Mouse (Mus musculus) lung, postnatal 36 days (tissue): ENCODE data around the gene Cd7.
"Not testable (repeated sequence)": the region's sequence is repeated elsewhere in the genome, so short reads cannot be mapped to it uniquely, and the experiment has no call there.

ENCODE experiments used
- DNase-seq: peaks from one replicate; pipeline ENCODE4 v3.0.0; 2022; ENCODE audit warnings: mixed read lengths

Gene Cd7

GRCm38 (mm10) chr11:121045286-121045685, 6.1 kb upstream of the Cd7 start:
- peak; percentile 57 for DNase-seq

DNA sequence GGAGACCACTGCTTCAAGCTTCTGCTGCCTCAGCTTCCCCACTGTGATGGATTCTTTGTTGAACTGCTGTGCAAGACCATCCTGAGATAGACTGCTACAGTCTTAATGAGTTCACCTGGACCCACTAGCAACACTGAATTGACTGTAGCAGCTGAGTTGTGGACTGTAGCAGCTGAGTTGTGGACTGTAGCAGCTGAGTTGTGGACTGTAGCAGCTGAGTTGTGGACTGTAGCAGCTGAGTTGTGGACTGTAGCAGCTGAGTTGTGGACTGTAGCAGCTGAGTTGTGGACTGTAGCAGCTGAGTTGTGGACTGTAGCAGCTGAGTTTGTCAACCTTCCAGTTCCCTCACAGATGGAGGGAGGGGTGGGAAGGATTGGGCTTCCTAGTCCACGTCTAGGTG, 3.8 kb upstream of the Cd7 start:
- DNase-seq: not testable (repeated sequence)

DNA sequence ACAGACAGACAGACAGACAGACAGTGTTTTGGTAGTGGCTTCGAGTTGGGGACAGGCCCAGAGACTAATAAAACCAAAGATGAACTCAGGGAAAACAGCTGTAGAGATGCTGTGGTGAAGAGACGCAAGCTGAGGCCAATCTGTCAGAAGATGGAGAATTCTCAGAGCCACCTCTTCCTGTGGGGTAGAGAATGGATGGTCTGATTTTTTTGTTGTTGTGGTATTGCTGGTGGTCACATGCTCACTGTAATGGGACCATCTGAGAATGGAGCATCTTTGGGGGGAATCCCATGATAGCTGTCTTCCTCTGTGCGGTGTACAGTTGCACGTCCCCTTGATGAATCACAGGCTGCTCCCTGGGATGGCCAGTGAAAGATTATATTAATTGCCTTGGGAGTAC, 3.3 kb upstream of the Cd7 start:
- DNase-seq: no peak

GRCm38 (mm10) chr11:121041636-121042035, 2.4 kb upstream of the Cd7 start:
- no peak for DNase-seq

GRCm38 (mm10) chr11:121041212-121041611, 2.0 kb upstream of the Cd7 start:
- DNase-seq: peak; percentile 92

- no peak for DNase-seq
Measured at GRCm38 (mm10) chr11:121038366-121039240, 615 bp downstream of the Cd7 start.

DNA sequence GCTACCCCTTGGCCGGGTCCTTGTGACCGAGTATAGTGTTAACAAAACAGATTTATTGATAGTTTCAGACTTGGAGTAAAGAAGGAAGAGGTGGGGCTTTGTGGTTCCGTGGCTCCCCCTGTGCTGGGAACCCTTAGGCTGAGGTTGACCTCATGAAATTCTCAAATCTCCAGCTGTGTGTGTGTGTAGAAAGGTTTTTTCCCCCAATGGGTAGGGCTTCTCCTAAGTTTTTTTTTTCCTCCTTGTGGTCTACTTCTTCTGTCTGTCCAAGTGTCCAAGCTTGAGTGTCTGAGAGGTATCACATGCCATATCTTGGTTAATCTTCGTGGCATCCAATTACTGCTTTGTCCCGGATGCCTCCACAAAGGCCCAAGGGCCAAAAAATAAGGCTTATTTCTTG, 6.1 kb downstream of the Cd7 start:
- no peak for DNase-seq

DNA sequence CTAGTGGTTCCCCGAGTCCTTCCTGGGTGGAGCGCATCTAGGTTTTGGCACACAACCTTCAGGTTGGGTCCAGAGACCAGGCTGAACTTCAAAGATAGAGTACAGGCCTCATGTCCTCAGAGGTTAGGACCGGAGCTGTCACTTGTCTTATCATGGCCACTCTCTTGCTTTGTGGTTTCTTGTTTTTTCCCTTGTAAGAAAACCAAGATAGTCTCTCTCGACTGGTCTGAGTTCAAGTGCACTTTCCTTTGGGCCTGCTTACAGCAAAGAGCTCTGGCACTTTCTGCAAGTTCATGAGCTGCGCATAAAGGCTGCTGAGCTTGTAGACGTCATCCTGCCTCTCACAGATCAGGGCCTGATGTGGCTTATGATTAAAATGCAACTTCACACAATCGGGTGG, 12.0 kb downstream of the Cd7 start:
- no peak for DNase-seq

DNA sequence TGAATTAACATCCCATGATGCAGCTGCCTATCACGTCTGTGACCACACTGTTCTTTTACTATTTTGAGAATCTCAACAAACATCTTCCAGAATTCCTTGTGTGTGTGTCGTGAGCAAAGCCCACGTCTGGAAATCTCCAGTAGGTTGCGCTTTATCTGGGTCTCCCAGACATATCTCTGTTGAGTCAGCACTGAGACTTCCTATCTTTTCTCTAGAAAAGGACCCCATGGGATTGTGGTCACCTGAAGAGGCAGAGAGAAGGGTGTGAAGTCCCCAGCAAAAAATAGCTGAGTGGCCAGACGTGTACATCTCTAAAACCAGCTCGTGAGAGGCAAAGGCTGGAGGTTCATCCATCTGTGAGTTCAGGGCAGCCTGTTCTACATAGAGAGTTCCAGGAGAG, 15.1 kb downstream of the Cd7 start:
- no peak for DNase-seq

DNA sequence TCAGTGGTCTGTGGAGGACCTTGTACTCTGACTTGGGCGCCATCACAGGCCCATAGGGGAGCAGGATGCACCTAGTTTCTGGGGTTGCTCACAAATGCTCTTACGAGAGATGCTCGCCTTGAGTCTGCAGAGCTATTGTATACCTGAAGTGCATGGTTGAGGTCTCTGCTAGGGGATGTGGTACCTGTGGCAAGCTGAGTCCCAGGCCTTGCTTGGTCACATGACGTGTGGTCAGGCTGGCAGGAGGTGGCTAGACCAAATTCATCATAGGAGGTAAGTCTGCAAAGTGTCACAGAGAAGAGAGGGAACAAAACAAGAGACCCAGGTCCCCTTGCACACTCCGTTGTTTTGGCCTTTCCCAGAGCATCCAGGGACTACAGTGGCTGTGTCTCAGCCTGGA, 19.7 kb downstream of the Cd7 start:
- DNase-seq: no peak

- DNase-seq: peak; percentile 79
Measured at GRCm38 (mm10) chr11:121017703-121018102, 21.5 kb downstream of the Cd7 start.

- peak; percentile 47 for DNase-seq
Measured at GRCm38 (mm10) chr11:121015472-121015871, 23.7 kb downstream of the Cd7 start.

DNA sequence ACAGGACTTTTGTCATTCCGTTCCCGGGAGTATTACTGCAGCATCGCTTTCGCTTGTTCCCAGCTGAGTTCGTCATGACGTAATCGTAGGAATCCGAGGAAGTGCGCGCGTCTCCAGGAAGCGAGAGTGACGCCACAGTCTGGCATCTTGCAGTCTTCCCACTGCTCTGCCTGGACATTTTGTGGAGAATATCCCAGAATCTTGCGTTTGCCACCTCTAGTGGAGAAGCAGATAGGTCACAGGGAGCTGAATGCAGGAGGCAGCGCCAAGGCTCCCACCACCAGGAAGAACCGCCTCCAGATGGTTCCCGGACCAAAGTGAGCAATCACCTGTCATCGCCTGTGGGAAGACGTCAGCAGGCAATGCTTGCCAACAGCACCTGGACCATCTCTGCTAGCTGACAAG, 24.3 kb downstream of the Cd7 start:
- DNase-seq: peak; percentile 77

- DNase-seq: no peak
Measured at GRCm38 (mm10) chr11:121013656-121014055, 25.6 kb downstream of the Cd7 start.

DNA sequence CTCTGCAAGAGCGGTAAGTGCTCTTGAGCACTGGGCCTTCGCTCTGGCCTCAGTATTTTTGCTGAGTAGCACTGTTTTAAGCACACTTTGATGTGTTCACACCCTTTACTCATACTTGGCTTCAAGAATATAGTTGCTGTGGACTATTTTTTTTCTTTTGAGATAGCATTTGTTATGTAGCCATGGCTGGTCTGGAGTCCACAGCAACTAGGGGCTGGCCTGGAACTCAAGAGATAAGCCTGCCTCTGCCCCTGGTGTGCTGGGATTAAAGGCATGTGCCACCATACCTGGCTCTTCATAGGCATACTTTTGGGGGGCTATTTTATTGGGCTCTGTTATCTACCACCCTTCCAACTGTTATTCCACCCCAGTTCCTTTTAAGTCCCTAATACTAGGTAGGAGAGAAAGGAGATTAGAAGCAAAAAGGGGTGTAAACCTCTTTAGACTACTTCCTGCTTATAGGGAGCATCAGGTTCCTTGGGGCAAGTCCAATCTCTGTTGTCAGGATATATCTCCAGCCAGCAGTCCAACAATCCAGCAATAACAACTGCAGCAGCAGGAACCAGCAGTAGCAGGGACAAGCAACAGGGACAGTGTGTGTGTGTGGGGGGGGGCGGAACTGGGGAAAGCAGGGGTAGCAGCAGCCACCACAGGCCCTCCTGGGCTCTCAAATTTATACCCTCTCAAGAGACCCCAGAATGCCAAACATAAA, 29.0 kb downstream of the Cd7 start:
- no peak for DNase-seq

DNA sequence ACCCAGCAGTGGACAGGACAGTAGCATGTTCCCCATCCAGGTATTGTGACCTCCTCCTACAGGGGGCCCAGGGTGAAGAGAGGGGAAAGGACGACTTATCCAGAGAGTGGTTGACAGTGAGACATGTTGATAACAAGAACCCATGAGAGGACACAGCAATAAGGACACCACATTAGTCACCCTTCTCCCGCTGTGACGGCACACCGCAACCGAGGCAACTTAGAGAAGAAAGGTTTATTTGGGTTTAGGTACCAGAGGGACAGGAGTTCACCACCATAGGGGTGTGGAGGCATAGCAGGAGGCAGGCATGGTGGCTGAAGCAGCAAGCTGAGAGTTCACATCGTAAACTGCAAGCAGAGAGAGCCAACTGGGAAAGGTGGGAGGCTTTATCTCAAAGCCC, 33.0 kb downstream of the Cd7 start:
- DNase-seq: no peak

DNA sequence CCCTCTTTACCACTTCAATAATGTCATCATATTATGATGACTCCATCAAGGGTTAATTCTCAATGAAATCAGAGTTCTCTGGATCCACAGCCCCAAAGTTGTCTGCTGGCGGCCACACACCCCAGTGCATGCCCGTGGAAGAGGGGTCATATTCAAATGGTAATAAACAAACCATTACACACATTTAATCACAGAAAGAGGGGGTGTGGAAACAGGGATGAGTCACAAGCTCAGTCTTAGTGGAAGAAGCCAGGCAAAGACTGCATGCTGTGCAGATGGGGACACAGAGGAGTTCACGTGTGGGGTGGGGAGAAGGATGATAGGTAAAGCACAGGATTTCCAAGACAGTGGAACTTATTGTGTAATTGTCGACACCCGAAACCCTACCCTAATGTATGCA, 34.9 kb downstream of the Cd7 start:
- no peak for DNase-seq

- peak; percentile 31 for DNase-seq
Measured at GRCm38 (mm10) chr11:121001966-121002365, 37.3 kb downstream of the Cd7 start.

DNA sequence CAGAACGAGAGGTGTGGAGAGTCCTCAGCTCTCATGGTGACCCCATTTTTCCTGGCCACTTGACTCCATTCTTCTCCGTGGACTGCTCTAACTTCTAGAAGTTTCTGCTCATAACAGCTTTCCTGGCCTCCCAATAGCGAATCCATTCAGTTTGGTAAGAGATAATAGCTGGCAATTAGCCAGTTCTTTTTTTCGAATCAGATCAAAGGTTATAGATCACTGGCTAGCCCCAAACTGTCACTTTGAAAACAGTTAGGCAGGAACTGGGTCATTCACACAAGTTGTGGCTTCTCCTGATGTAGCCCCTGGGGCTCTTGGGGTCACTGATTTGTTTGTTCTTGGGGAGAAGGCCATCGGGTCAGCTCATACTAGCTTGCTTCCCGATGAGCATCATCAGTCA, 44.5 kb downstream of the Cd7 start:
- no peak for DNase-seq

GRCm38 (mm10) chr11:120993586-120993985, 45.6 kb downstream of the Cd7 start:
- DNase-seq: no peak

- no peak for DNase-seq
Measured at GRCm38 (mm10) chr11:120993080-120993479, 46.1 kb downstream of the Cd7 start.

DNA sequence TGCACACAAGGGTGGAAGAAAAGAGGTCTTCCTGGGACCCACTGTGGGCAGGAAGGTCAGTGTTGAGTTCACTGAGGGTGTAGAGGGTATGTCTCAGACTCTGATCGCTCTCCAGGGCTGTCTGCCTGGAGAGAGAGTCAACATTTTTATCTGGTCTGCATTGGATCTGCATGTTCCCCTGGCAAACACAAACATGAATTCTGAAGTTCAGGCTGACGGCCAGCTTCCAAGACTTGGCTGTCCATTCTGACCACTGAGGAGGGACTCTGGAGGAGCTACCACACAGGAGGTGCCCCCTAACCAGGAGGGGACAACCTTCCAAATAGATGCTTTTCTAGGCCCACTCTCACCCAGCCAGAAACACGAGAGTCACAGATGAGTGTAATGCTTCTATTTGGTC, 47.4 kb downstream of the Cd7 start:
- DNase-seq: no peak

DNA sequence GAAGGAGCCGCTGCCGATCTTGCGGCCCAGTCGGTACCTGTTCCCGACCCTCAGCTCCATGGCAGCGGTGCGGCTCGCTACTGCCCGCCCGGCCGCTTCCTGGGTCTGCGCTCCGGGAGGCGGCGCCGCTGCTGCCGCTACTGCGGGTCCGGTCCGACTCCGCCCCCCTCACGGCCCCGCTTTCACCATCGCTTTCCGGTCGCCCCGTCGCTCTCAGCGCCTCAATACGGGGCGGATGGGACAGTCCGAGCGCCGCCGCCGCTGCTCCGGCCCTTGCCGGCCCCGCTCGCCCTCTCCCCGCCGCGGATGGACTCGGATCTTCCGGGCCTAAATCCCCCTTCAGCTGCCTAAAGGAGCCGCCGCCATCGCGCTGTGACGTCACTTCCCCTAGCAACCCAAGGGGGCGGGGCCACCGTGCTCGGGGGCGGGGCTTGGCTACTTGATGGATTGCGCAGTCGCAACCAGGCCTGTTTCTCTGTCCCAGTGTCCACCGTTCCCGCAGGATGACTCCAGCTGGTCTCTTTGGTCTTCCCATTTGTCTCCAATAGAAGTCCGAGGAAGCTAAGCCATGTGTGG, 48.2 kb downstream of the Cd7 start, which contains the start of gene Csnk1d:
Csnk1d (minus strand) TSS at position 380 of the 576 bp plus-strand sequence.
- DNase-seq: peak; percentile 99
